Mouse (Mus musculus) cerebellum, adult 18-20 months (tissue): ENCODE results near the gene Lrg1.
A peak's percentile ranks its signal among the peaks of the same experiment; 100 is the strongest.

ENCODE experiments used
- DNase-seq, 2 experiments: peaks; one replicate each; pipeline ENCODE4 v3.0.0; 2021

Gene Lrg1

DNA sequence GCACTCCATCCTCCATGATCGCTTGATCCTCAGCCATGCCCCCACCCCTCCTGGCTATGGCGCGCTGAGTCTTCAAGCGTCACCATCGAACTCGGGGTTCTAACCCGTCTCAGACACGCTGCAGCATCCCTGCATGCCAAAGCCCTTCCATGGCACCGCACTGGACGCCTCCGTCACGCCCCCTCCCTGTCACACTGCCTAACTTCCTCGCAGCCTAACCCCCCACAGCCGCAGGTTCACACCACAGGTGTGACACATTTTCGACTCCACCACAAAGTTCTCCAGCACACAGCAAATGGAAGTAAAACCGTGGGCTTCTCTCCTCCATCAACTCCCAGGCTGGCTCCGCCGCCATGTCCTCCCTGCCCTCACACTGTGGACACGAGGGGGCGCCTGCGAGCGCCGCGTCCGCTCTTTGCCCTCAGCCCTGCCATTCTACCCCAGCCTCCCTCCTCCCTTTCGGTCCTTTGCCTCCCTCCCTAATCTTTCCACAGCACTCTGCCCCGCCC lies 12.7 kb upstream of the Lrg1 start:
- peak in 1 of 2 experiments; percentile 56 for DNase-seq

DNA sequence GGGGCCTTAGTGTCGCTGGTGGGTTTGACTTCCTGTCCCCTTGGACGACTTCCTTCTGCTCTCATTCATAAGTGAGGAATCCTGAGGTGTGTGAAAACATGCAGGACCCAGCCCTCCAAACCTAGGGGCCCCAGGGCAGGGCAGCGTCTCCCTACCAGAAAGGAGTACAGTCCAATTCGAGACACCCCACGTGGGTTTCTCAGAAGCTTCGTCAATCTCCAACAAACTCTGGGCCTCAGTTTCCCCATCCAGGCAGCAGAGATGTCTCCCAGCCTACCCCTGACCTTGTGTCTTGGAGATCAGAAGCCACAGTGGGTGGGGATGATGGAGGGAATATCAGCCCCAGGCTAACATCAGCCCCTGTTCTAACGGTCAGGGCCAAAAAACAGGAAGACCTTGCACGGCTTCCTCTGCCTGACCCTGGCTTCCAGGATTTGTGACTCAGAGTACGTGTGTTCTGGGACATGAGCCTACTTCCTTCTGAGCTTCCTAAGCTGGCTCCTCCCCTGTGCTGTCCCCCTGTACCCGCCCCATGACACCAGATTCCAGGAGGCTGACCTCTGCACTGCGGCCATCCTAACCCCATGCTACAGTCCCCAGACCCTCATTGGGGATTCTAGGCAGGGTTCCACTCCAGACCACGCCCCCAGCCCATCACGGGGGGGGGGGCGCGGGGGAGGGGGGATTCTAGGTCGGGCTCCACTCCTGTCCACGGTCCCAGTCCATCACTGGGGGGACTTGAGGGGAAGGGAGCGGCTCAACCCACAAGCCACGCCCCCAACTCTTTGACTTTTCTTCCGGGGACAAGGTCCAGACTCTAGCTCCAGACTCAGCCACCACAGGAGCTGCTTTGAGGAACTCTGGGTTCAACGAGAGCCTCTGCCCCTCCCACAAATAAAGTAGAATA lies 11.9 kb upstream of the Lrg1 start:
- peak in 1 of 2 experiments; percentile 19 for DNase-seq

DNA sequence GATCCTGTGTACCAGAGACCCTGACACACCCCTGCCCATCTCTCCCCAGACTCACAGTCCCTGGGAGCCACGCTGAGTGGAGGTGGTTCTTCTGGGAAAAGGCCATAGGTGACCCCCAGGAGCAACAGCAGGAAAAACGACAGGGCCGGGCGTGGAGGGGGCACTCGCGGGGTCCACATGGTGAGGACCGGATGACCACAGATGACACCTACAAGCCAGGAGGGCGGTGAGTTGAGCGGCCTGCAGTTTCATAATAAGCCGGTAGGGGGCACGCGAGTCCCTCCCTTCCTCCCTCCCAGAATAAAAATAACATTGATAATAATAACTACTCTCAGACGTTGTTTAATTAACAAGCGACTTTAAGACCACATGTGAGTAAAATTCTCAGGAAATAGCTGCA lies 10.9 kb upstream of the Lrg1 start:
- DNase-seq: peak in 1 of 2 experiments; percentile 60

DNA sequence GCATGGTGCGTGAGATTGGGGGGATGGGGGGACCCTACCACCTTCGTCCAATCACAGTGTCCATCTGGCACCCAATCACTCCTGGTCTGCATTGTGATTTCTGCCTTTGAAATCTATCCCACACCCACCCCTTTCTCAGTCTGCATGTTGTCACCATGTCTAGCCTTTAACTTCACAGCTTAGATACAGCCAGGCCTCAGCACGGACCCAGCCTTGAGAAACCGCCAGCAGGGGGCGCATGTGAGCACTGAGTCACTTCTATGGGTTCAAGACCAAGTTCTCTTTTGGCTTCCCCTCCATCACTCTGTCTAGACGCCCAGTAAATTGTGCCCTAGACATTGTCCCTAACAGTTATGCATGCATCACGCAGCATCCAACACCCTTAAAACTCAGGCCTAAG lies 10.0 kb upstream of the Lrg1 start:
- DNase-seq: peak; percentile 6 to 62

DNA sequence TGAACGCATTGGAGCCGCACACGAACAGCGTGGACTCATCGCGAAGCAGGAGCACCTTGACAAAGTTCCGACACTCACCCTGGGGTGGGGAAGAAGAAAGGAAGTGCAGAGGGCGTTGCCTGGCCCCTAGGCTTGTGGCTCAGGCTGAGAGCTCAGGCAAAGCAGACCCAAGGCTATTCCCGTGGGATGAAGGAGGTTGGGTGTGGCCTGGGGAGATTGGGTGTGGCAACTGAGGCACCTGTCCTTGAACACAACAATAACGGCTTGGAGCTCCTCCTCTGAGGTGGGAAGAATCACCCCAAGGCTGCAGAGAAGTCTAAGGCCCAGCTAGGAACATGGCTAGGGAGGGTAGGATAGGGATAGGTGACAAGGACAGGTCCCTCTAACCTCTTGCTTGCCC lies 9.3 kb upstream of the Lrg1 start:
- DNase-seq: peak in 1 of 2 experiments; percentile 4

DNA sequence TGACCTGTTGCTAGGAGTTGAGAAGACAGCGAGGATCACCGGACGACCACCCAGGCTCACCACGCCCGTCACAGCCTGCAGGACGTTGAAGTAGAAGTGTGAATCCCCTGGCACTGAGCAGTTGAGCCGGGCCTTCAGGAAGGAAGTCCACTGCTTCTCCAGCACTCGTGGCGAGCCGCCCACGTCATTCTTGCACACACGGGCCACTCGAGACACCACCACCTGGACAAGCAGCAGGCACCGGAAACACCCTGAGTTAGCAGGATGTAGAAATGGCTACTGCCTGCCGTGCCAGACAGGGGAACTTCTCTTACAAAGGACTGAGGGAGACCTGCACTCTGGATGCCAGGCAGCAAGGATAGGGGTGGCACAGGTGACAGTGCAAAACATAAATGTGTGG lies 6.4 kb upstream of the Lrg1 start:
- DNase-seq: peak; percentile 43 to 50

DNA sequence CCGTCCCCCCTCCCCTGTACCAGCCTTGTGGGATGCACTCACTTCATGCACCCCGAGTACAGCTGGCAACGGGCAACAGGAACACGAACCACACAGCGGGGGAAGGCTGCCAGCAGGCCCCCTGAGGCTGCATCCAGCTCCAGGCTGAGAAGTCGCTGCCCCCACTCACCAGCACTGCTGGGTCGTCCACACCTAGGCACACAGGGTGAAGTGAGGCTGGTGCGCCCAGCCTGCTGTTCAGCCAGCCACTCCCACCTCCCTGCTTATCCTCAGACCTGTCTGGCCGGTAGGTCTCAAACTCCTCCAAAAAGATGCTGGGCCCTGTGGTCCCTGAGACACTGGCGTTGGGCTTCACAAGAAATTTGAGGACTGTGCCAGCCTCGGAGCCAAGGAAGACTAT lies 4.4 kb upstream of the Lrg1 start:
- no peak for DNase-seq

DNA sequence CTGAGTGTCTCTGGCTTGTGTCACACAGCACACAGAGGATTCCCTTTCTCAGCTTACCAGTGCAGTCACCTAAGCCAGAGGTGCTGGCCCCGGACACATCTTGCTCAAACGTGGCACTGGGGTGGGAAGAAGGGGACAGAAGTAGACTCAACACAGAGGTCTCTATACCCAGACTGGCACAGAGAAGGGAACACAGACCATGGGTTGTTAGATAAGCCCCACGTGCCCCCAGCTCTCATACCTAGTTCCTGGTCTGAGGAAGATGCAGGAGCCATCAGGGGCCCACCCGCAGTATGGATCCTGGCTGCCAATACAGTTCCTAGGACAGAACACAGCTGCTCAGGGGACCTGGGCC lies 3.5 kb upstream of the Lrg1 start:
- DNase-seq: no peak

DNA sequence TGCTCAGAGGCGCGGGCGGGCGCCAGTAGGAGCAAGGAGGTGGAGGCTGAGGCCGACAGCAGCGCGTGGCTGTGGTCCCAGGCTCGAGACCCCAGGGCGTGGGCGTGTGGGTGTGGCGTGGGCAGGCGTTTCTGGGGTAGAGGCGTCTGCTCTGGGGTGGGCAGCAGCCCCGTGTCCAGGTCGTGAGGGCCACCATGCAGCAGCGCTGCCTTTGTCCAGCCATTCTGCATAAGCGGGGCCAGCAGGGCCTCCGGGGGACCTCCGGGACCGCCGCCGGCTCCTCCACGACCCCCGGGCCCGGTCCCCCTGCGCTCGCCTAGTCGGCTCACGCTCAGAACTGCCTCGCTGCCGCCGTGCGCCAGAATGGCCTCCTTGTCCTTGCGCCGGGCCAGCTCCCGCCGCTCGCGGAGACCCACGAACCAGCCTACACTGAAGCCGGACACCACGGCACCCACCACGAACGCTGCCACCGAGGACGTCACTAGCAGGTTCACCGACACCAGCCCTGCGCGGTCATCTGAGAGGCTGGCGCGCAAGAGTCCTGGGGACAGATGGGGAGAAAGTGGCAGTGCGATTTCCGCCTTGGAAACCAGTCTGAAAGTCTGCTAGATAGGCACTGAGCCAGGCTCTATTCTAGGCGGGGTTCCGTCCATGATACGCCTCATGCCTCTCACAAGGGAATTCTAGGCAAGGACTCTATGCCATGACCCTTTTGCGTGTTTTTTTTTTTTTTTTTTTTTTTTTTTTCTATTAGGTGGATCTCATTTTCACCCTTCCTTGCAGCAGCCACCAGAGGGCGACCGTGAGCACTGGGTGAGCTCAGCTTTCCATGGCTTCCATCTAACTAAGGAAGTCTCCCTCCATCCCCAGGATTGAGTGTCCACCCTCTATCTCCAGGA lies 2.8 kb upstream of the Lrg1 start:
- peak; percentile 52 to 72 for DNase-seq

DNA sequence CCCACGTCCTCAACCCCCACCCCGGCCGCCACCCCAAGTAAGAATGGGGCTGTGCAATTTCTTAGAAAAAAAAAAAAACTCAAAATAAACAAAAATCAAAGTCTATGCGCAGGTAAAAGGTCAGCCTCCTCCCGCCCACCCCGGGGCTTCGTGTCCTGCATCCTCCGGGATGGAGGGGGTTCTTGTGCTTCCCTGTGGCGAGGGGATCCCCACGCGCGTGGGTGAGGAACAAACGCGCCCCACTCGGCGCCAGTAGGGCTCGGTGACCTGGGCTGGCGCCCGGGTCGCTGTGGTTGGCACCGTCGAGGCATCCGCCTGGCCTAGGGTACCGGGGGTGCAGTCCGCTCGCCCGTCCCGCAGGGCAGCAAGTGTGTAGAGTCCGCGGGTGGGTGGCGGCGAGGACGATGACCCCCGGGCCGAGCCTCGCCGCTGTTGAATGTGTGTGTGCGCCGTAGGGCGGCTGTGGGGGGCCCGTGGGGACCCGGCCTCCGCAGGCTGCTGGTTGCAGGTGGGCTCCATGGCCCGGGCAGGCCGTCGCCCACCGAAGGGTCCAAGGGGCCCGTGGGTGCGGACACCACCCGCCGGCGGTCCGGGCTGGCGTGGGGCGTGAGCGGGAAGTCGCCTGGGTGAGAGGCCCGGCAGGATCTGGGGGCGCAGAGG lies 2.0 kb upstream of the Lrg1 start:
- DNase-seq: no peak

DNA sequence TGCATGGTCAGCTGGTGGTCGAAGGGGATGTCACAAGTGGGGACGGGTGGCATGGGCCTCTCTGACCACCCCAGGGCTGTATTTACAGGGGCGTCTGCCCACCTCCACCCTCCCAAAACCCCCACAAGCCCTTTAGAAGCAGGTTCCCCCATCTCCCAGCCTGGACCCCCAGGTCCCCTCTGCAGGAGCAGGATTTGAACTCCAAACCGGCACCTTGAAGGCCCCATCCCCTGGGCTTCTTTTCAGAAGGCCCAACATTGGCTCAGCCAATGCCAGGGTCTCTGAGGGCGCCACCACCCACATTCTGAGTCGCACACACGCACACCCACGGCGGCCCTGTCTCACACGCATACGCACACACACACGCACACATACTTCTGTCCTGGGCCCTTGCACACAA lies 1.4 kb upstream of the Lrg1 start:
- DNase-seq: no peak

DNA sequence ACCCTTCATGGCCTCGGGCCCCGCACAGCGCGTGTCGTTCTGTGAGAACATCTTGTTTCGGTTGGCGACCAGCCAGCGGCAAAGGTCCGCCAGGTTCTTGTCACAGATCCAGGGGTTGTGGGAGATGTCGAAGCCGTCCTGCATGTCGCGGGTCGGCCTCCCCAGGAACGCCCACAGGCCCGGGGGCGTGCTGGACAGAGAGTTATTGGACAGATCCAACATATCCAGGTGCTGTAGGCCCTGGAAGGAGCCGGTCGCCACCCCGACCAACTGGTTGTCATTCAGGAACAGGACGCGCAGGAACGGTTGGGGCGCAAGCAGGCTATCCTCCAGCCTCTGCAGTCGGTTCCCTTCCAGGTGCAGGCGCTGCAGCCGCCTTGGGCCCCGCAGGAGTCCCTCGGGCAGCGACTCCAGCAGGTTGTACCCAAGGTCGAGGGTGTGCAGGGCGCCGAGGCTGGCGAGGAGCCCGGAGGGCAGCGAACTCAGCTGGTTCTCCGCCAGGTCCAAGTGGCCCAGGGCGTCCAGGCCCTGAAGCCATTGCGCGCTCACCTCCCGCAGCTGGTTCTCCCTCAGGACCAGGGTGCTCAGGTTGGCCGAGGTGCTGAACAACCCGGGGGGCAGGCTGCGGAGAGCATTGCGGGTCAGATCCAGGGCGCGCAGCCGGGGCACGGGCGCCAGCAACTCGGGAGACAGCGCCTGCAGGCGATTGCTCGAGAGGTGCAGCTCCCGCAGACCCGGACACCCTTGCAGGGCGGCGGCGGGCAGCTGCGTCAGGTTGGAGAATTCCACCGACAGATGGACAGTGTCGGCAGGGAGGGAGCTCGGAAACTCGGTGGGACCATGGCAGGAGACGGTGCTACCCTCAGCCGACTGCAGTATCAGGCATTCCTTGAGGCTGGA lies 1.6 kb downstream of the Lrg1 start:
- DNase-seq: peak; percentile 61 to 72

DNA sequence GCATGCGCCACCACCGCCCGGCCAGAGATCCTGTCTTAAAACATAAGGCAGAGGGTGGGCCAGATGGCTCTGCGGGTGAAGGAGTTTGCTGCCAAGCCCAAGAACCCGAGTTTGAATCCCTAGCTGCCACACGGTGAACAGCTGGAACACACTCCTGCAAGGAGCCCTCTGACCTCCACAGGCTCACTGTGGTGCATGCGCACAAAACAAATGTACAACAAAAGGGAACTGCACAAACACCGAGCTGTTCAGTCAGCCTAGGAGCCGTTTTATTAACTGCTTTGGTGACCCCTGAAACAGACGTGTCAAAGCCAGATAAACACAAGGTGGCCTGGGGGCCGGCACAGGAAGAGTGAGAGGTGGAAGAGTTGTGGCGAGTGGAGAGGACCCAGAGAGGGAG lies 2.4 kb downstream of the Lrg1 start:
- no peak for DNase-seq

DNA sequence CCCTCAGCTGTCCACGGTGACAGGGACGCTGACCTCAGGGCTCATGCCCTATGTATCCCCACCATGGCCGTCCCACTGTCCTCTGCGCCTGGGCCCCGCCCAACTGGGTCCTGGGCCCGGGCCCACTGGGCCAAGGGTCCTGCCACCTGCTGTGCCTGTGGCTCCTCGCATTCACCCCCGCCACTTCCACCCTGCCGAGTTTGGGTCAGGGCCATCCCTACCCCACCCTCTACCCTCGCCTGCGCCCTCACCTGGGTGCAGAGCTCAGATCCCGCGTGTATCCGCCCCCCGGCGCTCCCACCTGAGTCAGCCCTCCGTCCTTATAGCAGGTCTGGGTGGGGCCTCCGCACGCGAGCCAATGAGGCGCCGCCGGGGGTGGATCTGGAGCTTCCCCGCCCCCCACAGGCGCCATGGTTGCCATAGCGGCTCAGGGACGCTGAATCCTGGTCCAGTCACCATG lies 4.5 kb downstream of the Lrg1 start, which contains the start of gene Plin5:
Plin5 (minus strand) TSS at position 346 of the 460 bp plus-strand sequence.
- peak in 1 of 2 experiments; percentile 46 for DNase-seq

DNA sequence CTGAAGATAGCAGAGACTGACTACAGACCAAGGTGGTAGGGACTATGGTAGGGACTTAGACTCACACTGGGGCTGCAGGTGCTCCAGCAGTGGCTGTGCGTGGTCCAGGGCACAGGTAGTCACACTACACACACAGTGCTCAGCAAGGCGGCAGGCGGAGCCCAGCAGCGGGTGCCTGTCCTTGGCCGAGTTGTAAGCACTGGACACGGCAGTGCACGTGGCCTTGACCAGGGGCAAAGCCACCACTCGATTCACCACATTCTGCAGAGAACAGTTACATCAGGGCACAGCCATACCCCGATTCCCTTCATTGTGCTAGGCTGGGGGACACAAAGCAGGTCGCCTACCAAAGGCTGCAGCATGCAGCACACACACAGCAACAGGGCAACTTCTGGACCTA lies 5.6 kb downstream of the Lrg1 start:
- no peak for DNase-seq

DNA sequence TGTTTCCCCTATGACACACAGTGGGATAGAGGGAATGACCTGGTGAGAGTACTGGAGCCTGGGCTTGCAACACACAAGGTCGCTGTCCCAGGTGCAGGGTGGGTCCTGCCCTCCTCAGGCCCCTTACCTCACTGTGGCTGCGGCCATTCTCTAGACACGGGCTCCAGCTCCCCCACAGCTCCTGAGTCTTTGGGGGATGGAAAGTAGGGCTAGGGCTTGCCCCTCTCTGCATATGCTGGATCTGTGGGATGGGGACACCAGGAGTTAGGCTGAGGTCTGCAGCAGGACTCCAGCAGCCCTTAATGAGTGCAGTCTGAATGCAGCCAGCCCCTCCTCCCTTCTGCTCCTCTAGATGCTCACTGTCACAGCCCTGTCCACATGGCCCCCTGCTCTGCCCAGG lies 9.1 kb downstream of the Lrg1 start:
- DNase-seq: no peak

DNA sequence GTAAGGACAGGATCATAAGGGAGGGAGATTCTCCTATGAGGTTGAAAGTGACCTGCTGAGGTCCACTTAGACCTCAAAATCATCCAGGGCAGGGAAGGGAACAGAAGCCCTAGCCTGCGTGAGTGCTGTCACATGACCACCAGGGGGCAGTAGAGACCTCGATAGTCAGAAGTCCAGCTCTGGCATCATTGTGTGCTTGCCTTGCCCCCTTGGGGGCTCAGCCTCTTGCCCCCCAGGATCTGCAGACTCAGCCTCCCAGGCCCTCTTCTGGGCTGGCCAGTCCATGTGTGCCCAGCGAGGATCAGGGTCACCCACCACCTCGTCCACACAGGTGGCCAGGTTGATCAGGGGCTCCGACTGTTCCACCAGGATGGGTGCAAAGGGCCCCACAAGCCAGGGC lies 9.9 kb downstream of the Lrg1 start:
- peak; percentile 76 to 80 for DNase-seq

DNA sequence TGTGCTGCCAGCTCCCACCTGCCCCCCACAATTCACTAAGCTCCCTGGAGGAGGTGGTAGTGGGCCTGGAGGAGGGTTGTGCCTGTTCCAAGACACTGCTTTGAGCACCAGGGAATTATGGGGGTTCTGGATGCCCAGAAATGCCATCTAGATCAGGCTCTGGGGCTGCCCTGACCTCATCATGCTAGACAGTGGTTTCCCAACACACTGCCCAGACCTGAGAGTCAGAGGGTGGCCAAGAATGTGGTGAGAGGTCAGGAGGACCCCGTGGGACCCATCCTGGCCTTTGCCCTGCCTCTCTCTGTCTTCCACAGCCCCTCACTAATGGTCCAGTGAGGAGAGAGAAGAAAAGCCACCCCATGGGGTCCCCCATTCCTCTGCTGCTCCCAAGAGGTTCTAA lies 10.8 kb downstream of the Lrg1 start:
- DNase-seq: no peak

DNA sequence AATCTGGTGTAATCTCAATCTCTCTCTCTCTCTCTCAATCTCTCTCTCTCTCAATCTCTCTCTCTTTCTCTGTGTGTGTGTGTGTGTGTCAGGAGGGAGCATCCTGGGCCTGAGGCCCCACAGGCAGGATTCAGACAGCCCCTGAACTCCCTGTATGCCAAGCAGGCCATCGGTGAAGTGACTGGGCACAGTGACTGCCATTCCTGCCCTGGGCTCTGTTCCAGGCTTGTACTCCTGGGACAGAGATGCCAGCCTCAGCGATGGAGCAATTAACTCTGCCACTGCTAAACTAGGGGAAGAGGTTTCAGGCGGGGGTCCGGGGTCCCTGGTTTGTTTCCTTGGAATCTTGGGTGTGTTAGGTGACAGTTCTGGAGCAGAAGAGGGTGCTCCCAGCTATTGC lies 11.2 kb downstream of the Lrg1 start:
- DNase-seq: no peak

DNA sequence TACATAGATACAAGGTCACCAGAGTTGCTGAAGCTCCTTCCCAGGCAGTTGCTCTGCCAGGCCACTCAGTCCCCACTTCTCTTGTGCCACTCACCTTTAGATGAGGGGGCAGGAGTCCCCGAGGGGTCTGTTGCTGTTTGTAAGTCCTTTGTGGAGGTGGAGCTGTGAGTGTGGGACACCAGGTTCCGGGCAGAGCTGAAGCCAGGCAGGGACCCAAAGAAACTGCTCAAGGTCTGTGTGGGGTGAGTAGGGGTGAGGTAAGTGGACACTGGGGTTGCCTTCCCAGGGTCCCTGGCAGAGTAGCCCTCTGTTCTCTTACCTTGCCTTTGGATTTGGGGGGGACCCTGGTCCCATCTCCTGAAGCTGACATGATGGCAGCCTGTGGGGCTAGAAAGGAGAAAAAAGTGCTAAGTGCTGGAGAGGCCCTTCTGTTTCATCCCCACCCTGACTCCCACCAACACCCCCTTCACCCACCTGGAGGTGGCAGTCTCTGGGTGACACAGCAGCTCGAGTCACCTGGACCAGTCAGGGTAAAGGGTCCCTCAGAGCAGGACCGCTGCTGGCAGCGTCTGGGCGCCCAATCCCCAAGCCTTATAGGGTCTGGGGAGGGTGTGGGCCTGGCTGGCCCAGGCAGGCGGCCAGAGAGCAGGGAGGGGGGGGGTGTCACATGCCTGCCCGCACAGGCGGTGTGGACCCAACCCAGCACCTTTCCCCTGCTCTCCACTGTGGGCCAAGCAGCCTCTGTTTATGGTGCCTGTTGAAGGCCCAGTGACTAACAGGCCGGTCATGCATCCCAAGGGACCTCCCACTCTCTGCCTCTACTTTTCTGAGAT lies 12.4 kb downstream of the Lrg1 start, which contains the start of gene Plin4:
Plin4 (minus strand) TSS at position 585 of the 833 bp plus-strand sequence.
- DNase-seq: no peak
